Mouse (Mus musculus): ENCODE results near the gene Usp9x. TPM values are rescaled to one million over a fixed set of nuclear protein-coding genes. Genes with fewer than 3 reads are reported as not detected.

Usp9x gene
- polyA plus RNA-seq, 1 experiment from 2014 or later = 35.2 TPM

- peak overlapping the region; percentile 65 for H3K9ac ChIP-seq (ENCODE audit: low read depth, low read length)
- peak overlapping the region; percentile 49 for H3K4me3 ChIP-seq (ENCODE audit: low read depth, low read length)
- no peaks in the 10 kb centered on the region for H3K9me3 ChIP-seq (replicated peaks; ENCODE audit: control insufficient read depth, low read length, poor library complexity, severe bottlenecking)
- peak; percentile 99 for ATAC-seq
- no peaks in the 10 kb centered on the region for H3K36me3 ChIP-seq (ENCODE audit: control insufficient read depth, insufficient read depth, low read length)
- WGBS = 9% methylated on average over 29 of the region's 35 CpGs
- peak overlapping the region; percentile 88 for H3K27ac ChIP-seq (ENCODE audit: low read length)
- no peaks in the 10 kb centered on the region; the same call in 1 of the 2 replicates for H3K4me1 ChIP-seq (ENCODE audit: control insufficient read depth, insufficient read depth, low read length)
- H3K27me3 ChIP-seq (ENCODE audit: control insufficient read depth, insufficient read depth, low read depth, low read length) = no peaks in the 10 kb centered on the region; the same call in 1 of the 2 replicates
- peak overlapping the region; percentile 55 for H3K4me2 ChIP-seq (ENCODE audit: low read length)
Measured at GRCm38 (mm10) chrX:13041630-13042129, 29.6 kb upstream of the Usp9x start.

- Histone ChIP-seq H3K4me2 (ENCODE audit: low read length) (no peak overlapping the region), H3K4me1 (ENCODE audit: control insufficient read depth, insufficient read depth, low read length) (no peaks in the 10 kb centered on the region; the same call in 1 of the 2 replicates), H3K4me3 (ENCODE audit: low read depth, low read length) (no peak overlapping the region), H3K27me3 (ENCODE audit: control insufficient read depth, insufficient read depth, low read depth, low read length) (no peaks in the 10 kb centered on the region; the same call in 1 of the 2 replicates), H3K27ac (ENCODE audit: low read length) (no peak overlapping the region), H3K9ac (ENCODE audit: low read depth, low read length) (no peak overlapping the region), H3K36me3 (ENCODE audit: control insufficient read depth, insufficient read depth, low read length) (no peaks in the 10 kb centered on the region), H3K9me3 (replicated peaks; ENCODE audit: control insufficient read depth, low read length, poor library complexity, severe bottlenecking) (no peaks in the 10 kb centered on the region)
- WGBS = 80% methylated on average over 2 of the region's 2 CpGs
- no peak for ATAC-seq
Measured at GRCm38 (mm10) chrX:13043780-13044179, 27.5 kb upstream of the Usp9x start.

GRCm38 (mm10) chrX:13044666-13045065 lies 26.6 kb upstream of the Usp9x start:
- no peaks in the 10 kb centered on the region; the same call in 1 of the 2 replicates for H3K4me1 ChIP-seq (ENCODE audit: control insufficient read depth, insufficient read depth, low read length)
- no peak overlapping the region for H3K27ac ChIP-seq (ENCODE audit: low read length)
- H3K9me3 ChIP-seq (replicated peaks; ENCODE audit: control insufficient read depth, low read length, poor library complexity, severe bottlenecking) = no peaks in the 10 kb centered on the region
- no peak overlapping the region for H3K9ac ChIP-seq (ENCODE audit: low read depth, low read length)
- ATAC-seq = no peak
- WGBS = 83% methylated on average over 5 of the region's 5 CpGs
- H3K27me3 ChIP-seq (ENCODE audit: control insufficient read depth, insufficient read depth, low read depth, low read length) = no peaks in the 10 kb centered on the region
- H3K36me3 ChIP-seq (ENCODE audit: control insufficient read depth, insufficient read depth, low read length) = no peaks in the 10 kb centered on the region
- H3K4me3 ChIP-seq (ENCODE audit: low read depth, low read length) = no peak overlapping the region
- H3K4me2 ChIP-seq (ENCODE audit: low read length) = no peak overlapping the region

GRCm38 (mm10) chrX:13046893-13047435 lies 24.3 kb upstream of the Usp9x start:
- H3K4me1 ChIP-seq (ENCODE audit: control insufficient read depth, insufficient read depth, low read length) = no peaks in the 10 kb centered on the region; the same call in 1 of the 2 replicates
- no peak overlapping the region for H3K4me2 ChIP-seq (ENCODE audit: low read length)
- H3K4me3 ChIP-seq (ENCODE audit: low read depth, low read length) = no peak overlapping the region
- no peak for ATAC-seq
- H3K27ac ChIP-seq (ENCODE audit: low read length) = peak overlapping the region; percentile 10; the same call in 1 of the 2 replicates
- no peaks in the 10 kb centered on the region for H3K9me3 ChIP-seq (replicated peaks; ENCODE audit: control insufficient read depth, low read length, poor library complexity, severe bottlenecking)
- 31% methylated on average over 6 of the region's 6 CpGs for WGBS
- no peaks in the 10 kb centered on the region for H3K27me3 ChIP-seq (ENCODE audit: control insufficient read depth, insufficient read depth, low read depth, low read length)
- no peaks in the 10 kb centered on the region for H3K36me3 ChIP-seq (ENCODE audit: control insufficient read depth, insufficient read depth, low read length)
- no peak overlapping the region for H3K9ac ChIP-seq (ENCODE audit: low read depth, low read length)

- WGBS = 20% methylated on average over 14 of the region's 14 CpGs
- Histone ChIP-seq H3K27me3 (ENCODE audit: control insufficient read depth, insufficient read depth, low read depth, low read length) (no peaks in the 10 kb centered on the region), H3K4me2 (ENCODE audit: low read length) (peak overlapping the region; percentile 47), H3K9ac (ENCODE audit: low read depth, low read length) (0 out of 2 replicates have a peak overlapping the region, but pooled peaks have one; percentile 2), H3K4me3 (ENCODE audit: low read depth, low read length) (no peak overlapping the region), H3K36me3 (ENCODE audit: control insufficient read depth, insufficient read depth, low read length) (no peaks in the 10 kb centered on the region), H3K4me1 (ENCODE audit: control insufficient read depth, insufficient read depth, low read length) (no peaks in the 10 kb centered on the region; the same call in 1 of the 2 replicates), H3K9me3 (replicated peaks; ENCODE audit: control insufficient read depth, low read length, poor library complexity, severe bottlenecking) (no peaks in the 10 kb centered on the region), H3K27ac (ENCODE audit: low read length) (peak overlapping the region; percentile 77)
- peak; percentile 80 for ATAC-seq
Measured at GRCm38 (mm10) chrX:13047631-13048345, 23.5 kb upstream of the Usp9x start.

GRCm38 (mm10) chrX:13054612-13055011 lies 16.7 kb upstream of the Usp9x start:
- 69% methylated on average over 1 of the region's 1 CpGs for WGBS
- H3K4me1 ChIP-seq (ENCODE audit: control insufficient read depth, insufficient read depth, low read length) = no peaks in the 10 kb centered on the region
- H3K9ac ChIP-seq (ENCODE audit: low read depth, low read length) = no peak overlapping the region
- no peak overlapping the region for H3K4me2 ChIP-seq (ENCODE audit: low read length)
- no peaks in the 10 kb centered on the region for H3K27me3 ChIP-seq (ENCODE audit: control insufficient read depth, insufficient read depth, low read depth, low read length)
- no peak overlapping the region for H3K27ac ChIP-seq (ENCODE audit: low read length)
- no peak overlapping the region for H3K4me3 ChIP-seq (ENCODE audit: low read depth, low read length)
- ATAC-seq = no peak
- no peaks in the 10 kb centered on the region for H3K36me3 ChIP-seq (ENCODE audit: control insufficient read depth, insufficient read depth, low read length)
- H3K9me3 ChIP-seq (replicated peaks; ENCODE audit: control insufficient read depth, low read length, poor library complexity, severe bottlenecking) = no peaks in the 10 kb centered on the region

GRCm38 (mm10) chrX:13061961-13062360 lies 9.3 kb upstream of the Usp9x start:
- ATAC-seq = no peak
- WGBS = 75% methylated on average over 3 of the region's 3 CpGs
- no peaks in the 10 kb centered on the region for H3K4me1 ChIP-seq (ENCODE audit: control insufficient read depth, insufficient read depth, low read length)
- H3K4me2 ChIP-seq (ENCODE audit: low read length) = no peak overlapping the region
- H3K9ac ChIP-seq (ENCODE audit: low read depth, low read length) = no peak overlapping the region
- no peak overlapping the region for H3K27ac ChIP-seq (ENCODE audit: low read length)
- no peak overlapping the region for H3K4me3 ChIP-seq (ENCODE audit: low read depth, low read length)
- H3K27me3 ChIP-seq (ENCODE audit: control insufficient read depth, insufficient read depth, low read depth, low read length) = no peaks in the 10 kb centered on the region
- H3K36me3 ChIP-seq (ENCODE audit: control insufficient read depth, insufficient read depth, low read length) = no peaks in the 10 kb centered on the region
- H3K9me3 ChIP-seq (replicated peaks; ENCODE audit: control insufficient read depth, low read length, poor library complexity, severe bottlenecking) = no peaks in the 10 kb centered on the region

- Histone ChIP-seq H3K27me3 (ENCODE audit: control insufficient read depth, insufficient read depth, low read depth, low read length) (no peaks in the 10 kb centered on the region), H3K4me2 (ENCODE audit: low read length) (no peak overlapping the region), H3K4me3 (ENCODE audit: low read depth, low read length) (no peak overlapping the region), H3K9me3 (replicated peaks; ENCODE audit: control insufficient read depth, low read length, poor library complexity, severe bottlenecking) (no peaks in the 10 kb centered on the region), H3K36me3 (ENCODE audit: control insufficient read depth, insufficient read depth, low read length) (no peaks in the 10 kb centered on the region), H3K27ac (ENCODE audit: low read length) (no peak overlapping the region), H3K4me1 (ENCODE audit: control insufficient read depth, insufficient read depth, low read length) (no peaks in the 10 kb centered on the region), H3K9ac (ENCODE audit: low read depth, low read length) (no peak overlapping the region)
- 90% methylated on average over 7 of the region's 9 CpGs for WGBS
- no peak for ATAC-seq
Measured at GRCm38 (mm10) chrX:13064273-13064925, 6.9 kb upstream of the Usp9x start.

GRCm38 (mm10) chrX:13070206-13070572 lies 1.1 kb upstream of the Usp9x start:
- Histone ChIP-seq H3K4me3 (ENCODE audit: low read depth, low read length) (peak overlapping the region; percentile 72), H3K36me3 (ENCODE audit: control insufficient read depth, insufficient read depth, low read length) (no peaks in the 10 kb centered on the region), H3K9me3 (replicated peaks; ENCODE audit: control insufficient read depth, low read length, poor library complexity, severe bottlenecking) (no peaks in the 10 kb centered on the region), H3K4me2 (ENCODE audit: low read length) (peak overlapping the region; percentile 50), H3K9ac (ENCODE audit: low read depth, low read length) (peak overlapping the region; percentile 54; the same call in 1 of the 2 replicates), H3K27me3 (ENCODE audit: control insufficient read depth, insufficient read depth, low read depth, low read length) (no peaks in the 10 kb centered on the region), H3K27ac (ENCODE audit: low read length) (peak overlapping the region; percentile 95), H3K4me1 (ENCODE audit: control insufficient read depth, insufficient read depth, low read length) (no peaks in the 10 kb centered on the region)
- ATAC-seq = no peak; the same call in 1 of the 2 replicates
- 26% methylated on average over 8 of the region's 8 CpGs for WGBS

All from midbrain, embryonic 16.5 days (tissue).